23 mouse cellular contexts compared by ENCODE assay signal in genomic region chr11:26072101-26072500, GRCm38 (mm10).
DNase-seq lines count a peak whose midpoint lies in the region; ATAC-seq and TF ChIP-seq lines count a peak whose summit lies in the region.
"Had no signal": no experiment of that assay in that cellular context is flagged by ENCODE, and none has a peak within 500 bp of the region (broad histone marks: within the 10 kb centered on the region; RNA-seq: fewer than 3 reads in every experiment).

No protein-coding gene starts in this region.

- no peak overlapping the region for H3K4me3 ChIP-seq in hindbrain, embryonic 13.5 days
- H3K4me3 ChIP-seq in hindbrain, postnatal 0 days (ENCODE audit: low read length), result no peak overlapping the region
- H3K4me3 ChIP-seq in neural tube, embryonic 13.5 days, result no peak overlapping the region
- H3K4me3 ChIP-seq in forebrain, embryonic 14.5 days (ENCODE audit: low read depth, low read length), result no peak overlapping the region
- H3K4me3 ChIP-seq: heart, embryonic 12.5 days; limb, embryonic 13.5 days; liver, embryonic 12.5 days; midbrain, embryonic 10.5 days; myocyte; neural tube, embryonic 15.5 days had no signal

- H3K4me1 ChIP-seq in hindbrain, embryonic 13.5 days (replicated peaks), result peaks cover 10% of the 10 kb centered on the region; the same call in 1 of the 2 replicates
- no peaks in the 10 kb centered on the region for H3K4me1 ChIP-seq in hindbrain, postnatal 0 days (ENCODE audit: insufficient read depth, low read length)
- peaks cover 31% of the 10 kb centered on the region for H3K4me1 ChIP-seq in neural tube, embryonic 13.5 days (replicated peaks)
- H3K4me1 ChIP-seq in forebrain, embryonic 14.5 days (ENCODE audit: control insufficient read depth, insufficient read depth, low read length), result peaks cover 2% of the 10 kb centered on the region
- H3K4me1 ChIP-seq: heart, embryonic 12.5 days; limb, embryonic 13.5 days; liver, embryonic 12.5 days; neural tube, embryonic 15.5 days had no signal

- no peak overlapping the region for H3K4me2 ChIP-seq in hindbrain, embryonic 13.5 days
- no peak overlapping the region for H3K4me2 ChIP-seq in hindbrain, postnatal 0 days (ENCODE audit: low read depth, low read length)
- no peak overlapping the region for H3K4me2 ChIP-seq in neural tube, embryonic 13.5 days
- no peak overlapping the region for H3K4me2 ChIP-seq in forebrain, embryonic 14.5 days (ENCODE audit: low read length)
- H3K4me2 ChIP-seq: heart, embryonic 12.5 days; limb, embryonic 13.5 days; liver, embryonic 12.5 days; neural tube, embryonic 15.5 days had no signal

- H3K36me3 ChIP-seq in hindbrain, embryonic 13.5 days, result no peaks in the 10 kb centered on the region
- H3K36me3 ChIP-seq in hindbrain, postnatal 0 days (ENCODE audit: insufficient read depth, low read length), result no peaks in the 10 kb centered on the region
- H3K36me3 ChIP-seq in neural tube, embryonic 13.5 days, result no peaks in the 10 kb centered on the region
- no peaks in the 10 kb centered on the region for H3K36me3 ChIP-seq in forebrain, embryonic 14.5 days (ENCODE audit: control insufficient read depth, insufficient read depth, low read length)
- H3K36me3 ChIP-seq: heart, embryonic 12.5 days; limb, embryonic 13.5 days; liver, embryonic 12.5 days; midbrain, embryonic 10.5 days; neural tube, embryonic 15.5 days had no signal

- no peak overlapping the region for H3K9ac ChIP-seq in hindbrain, embryonic 13.5 days
- H3K9ac ChIP-seq in hindbrain, postnatal 0 days (replicated peaks; ENCODE audit: low read length), result no peak overlapping the region
- no peak overlapping the region for H3K9ac ChIP-seq in neural tube, embryonic 13.5 days
- no peak overlapping the region for H3K9ac ChIP-seq in forebrain, embryonic 14.5 days (ENCODE audit: low read length)
- H3K9ac ChIP-seq: heart, embryonic 12.5 days; limb, embryonic 13.5 days; liver, embryonic 12.5 days; neural tube, embryonic 15.5 days had no signal

- no peaks in the 10 kb centered on the region for H3K27me3 ChIP-seq in hindbrain, embryonic 13.5 days
- no peaks in the 10 kb centered on the region for H3K27me3 ChIP-seq in hindbrain, postnatal 0 days (ENCODE audit: insufficient read depth, low read length)
- no peaks in the 10 kb centered on the region for H3K27me3 ChIP-seq in neural tube, embryonic 13.5 days
- no peaks in the 10 kb centered on the region for H3K27me3 ChIP-seq in forebrain, embryonic 14.5 days (replicated peaks; ENCODE audit: control insufficient read depth, insufficient read depth, low read length)
- H3K27me3 ChIP-seq: heart, embryonic 12.5 days; limb, embryonic 13.5 days; liver, embryonic 12.5 days; neural tube, embryonic 15.5 days had no signal

- H3K27ac ChIP-seq in hindbrain, embryonic 13.5 days, result peak overlapping the region; percentile 50
- H3K27ac ChIP-seq in hindbrain, postnatal 0 days, result no peak overlapping the region
- H3K27ac ChIP-seq in neural tube, embryonic 13.5 days (replicated peaks), result peak overlapping the region; percentile 24
- no peak overlapping the region; the same call in 1 of the 2 replicates for H3K27ac ChIP-seq in forebrain, embryonic 14.5 days (ENCODE audit: low read depth, low read length)
- H3K27ac ChIP-seq: limb, embryonic 13.5 days; liver, embryonic 12.5 days; midbrain, embryonic 10.5 days; neural tube, embryonic 15.5 days had no signal

- WGBS in hindbrain, embryonic 13.5 days, result 47% methylated on average over 4 of the region's 4 CpGs
- 41% methylated on average over 4 of the region's 4 CpGs for WGBS in hindbrain, postnatal 0 days
- 43% methylated on average over 4 of the region's 4 CpGs for WGBS in neural tube, embryonic 13.5 days
- 11% methylated on average over 4 of the region's 4 CpGs for WGBS in forebrain, embryonic 14.5 days

- TF ChIP-seq CTCF in hindbrain, postnatal 0 days (IDR thresholded peaks at IDR 0.05; ENCODE audit: low read depth), result no peak

- ATAC-seq in hindbrain, embryonic 13.5 days (ENCODE audit: low FRiP score), result peak; percentile 27; the same call in 1 of the 2 replicates
- no peak for ATAC-seq in hindbrain, postnatal 0 days
- ATAC-seq in neural tube, embryonic 13.5 days (ENCODE audit: low read depth), result 0 out of 2 replicates have a peak, but pooled peaks have one; percentile 19
- ATAC-seq in forebrain, embryonic 14.5 days, result peak; percentile 45; the same call in 1 of the 2 replicates
- ATAC-seq: intestine, embryonic 16.5 days; liver, embryonic 12.5 days had no signal

- H3K9me3 ChIP-seq in hindbrain, embryonic 13.5 days, result no peaks in the 10 kb centered on the region
- no peaks in the 10 kb centered on the region for H3K9me3 ChIP-seq in hindbrain, postnatal 0 days (ENCODE audit: low read length)
- H3K9me3 ChIP-seq in neural tube, embryonic 13.5 days, result no peaks in the 10 kb centered on the region
- H3K9me3 ChIP-seq in forebrain, embryonic 14.5 days (replicated peaks; ENCODE audit: control insufficient read depth, low read length), result no peaks in the 10 kb centered on the region
- H3K9me3 ChIP-seq: heart, embryonic 12.5 days; limb, embryonic 13.5 days; liver, embryonic 12.5 days; midbrain, embryonic 10.5 days; neural tube, embryonic 15.5 days had no signal

- no peak for DNase-seq in hindbrain, postnatal 0 days (ENCODE audit: low spot score)
- DNase-seq in neural tube, embryonic 10.5 days (ENCODE audit: extremely low spot score, low spot score), result no peak
- DNase-seq in forebrain, embryonic 14.5 days (ENCODE audit: low spot score), result peak; percentile 43
- no peak for DNase-seq in cerebellum, adult 11-12 months
- no peak for DNase-seq in spleen, adult 12 weeks (ENCODE audit: low spot score)
- DNase-seq: cerebellum, adult 9-10 months; gastrocnemius, postnatal 25 days; heart, adult 18-20 months; heart, postnatal 10 days; kidney, postnatal 25 days; lung, adult 18-20 months; lung, postnatal 10 days; right cerebral cortex, postnatal 14 days; spleen, adult 18-20 months had no signal

Comparison
In these comparisons a context has a peak if more than half of its experiments do, and no peak if none do; other contexts are left out.
1. H3K27ac ChIP-seq: peak in hindbrain, embryonic 13.5 days (single experiment) and neural tube, embryonic 13.5 days (single experiment); none in hindbrain, postnatal 0 days (single experiment) and forebrain, embryonic 14.5 days (single experiment).